Mouse (Mus musculus) heart, postnatal 0 days (tissue): ENCODE data around the gene Gm20503. TPM values are rescaled to one million over a fixed set of nuclear protein-coding genes. Genes with fewer than 3 reads are reported as not detected.
A peak's percentile ranks its signal among the peaks of the same experiment; 100 is the strongest.

Experiments
- ATAC-seq: fragments of 200-750 bp; cut with Nextera tagmentation; 2 replicates; pipeline ENCODE4 v1.8.0; 2017; ENCODE audit warnings: low read depth, moderate number of reproducible peaks, moderate library complexity; ENCODE audit not compliant: insufficient read depth
- DNase-seq: peaks from one replicate; pipeline ENCODE4 v3.0.0-alpha.2; 2016; ENCODE audit warnings: low spot score
- H3K27ac ChIP-seq: fragments of 300-500 bp; sonication (generic); 2 replicates; pipeline ENCODE4 v1.5.1; 2014; ENCODE audit warnings: low read depth, mild to moderate bottlenecking
- H3K27me3 ChIP-seq: fragments of 300-500 bp; sonication (generic); 2 replicates; pipeline ENCODE4 v1.6.1; 2014; ENCODE audit warnings: low read length, mixed read lengths; ENCODE audit not compliant: control insufficient read depth, insufficient read depth
- H3K36me3 ChIP-seq: fragments of 300-500 bp; sonication (generic); replicated peaks from 2 replicates; pipeline ENCODE4 v1.6.1; 2014; ENCODE audit warnings: low read length, mixed read lengths; ENCODE audit not compliant: control insufficient read depth, insufficient read depth
- H3K4me1 ChIP-seq: fragments of 300-500 bp; sonication (generic); 2 replicates; pipeline ENCODE4 v1.6.1; 2014; ENCODE audit warnings: antibody characterized with exemption; ENCODE audit not compliant: control insufficient read depth, insufficient read depth
- H3K4me2 ChIP-seq: fragments of 300-500 bp; sonication (generic); 2 replicates; pipeline ENCODE4 v1.6.1; 2014; ENCODE audit warnings: low read depth, mild to moderate bottlenecking, low read length, moderate library complexity
- H3K4me3 ChIP-seq: fragments of 300-500 bp; sonication (generic); 2 replicates; pipeline ENCODE4 v1.5.1; 2014; ENCODE audit warnings: low read depth, low read length
- H3K9ac ChIP-seq: fragments of 300-500 bp; sonication (generic); replicated peaks from 2 replicates; pipeline ENCODE4 v1.6.1; 2014; ENCODE audit warnings: low read depth, low read length, mixed read lengths
- H3K9me3 ChIP-seq: fragments of 300-500 bp; sonication (generic); replicated peaks from 2 replicates; pipeline ENCODE4 v1.6.1; 2016; ENCODE audit warnings: low read length; ENCODE audit not compliant: control insufficient read depth
- CTCF ChIP-seq: IDR thresholded peaks from 2 replicates; pipeline ENCODE4 v1.5.1; 2016; ENCODE audit warnings: antibody characterized with exemption, control low read depth, low read depth
- EP300 ChIP-seq: IDR thresholded peaks from 2 replicates; pipeline ENCODE4 v1.6.1; 2016; ENCODE audit warnings: antibody characterized with exemption, low read depth
- WGBS: fragments of 180-500 bp; shearing (Covaris S2); extraction: QIAGEN DNeasy Blood & Tissue Kit; methylation state at CpG from one replicate; pipeline ENCODE4 v1.1.7; 2014; 5-methylcytosine and 5-hydroxymethylcytosine counted together
- polyA plus RNA-seq: library from polyadenylated mRNA; unstranded; fragments of >200 nt; fragmentation: Nextera tagmentation; extraction: Ambion mirVana; gene quantifications from 2 replicates; pipeline ENCODE4 v1.2.1, GENCODE M21; 2015
- total RNA-seq: library from RNA; depleted of rRNA; stranded (reverse); fragments of >200 nt; gene quantifications from 2 replicates; pipeline ENCODE4 v1.2.3, GENCODE M21; 2014; ENCODE audit warnings: low replicate concordance

Gene Gm20503
- total and polyA plus RNA-seq, 2 experiments from 2014 or later = 19.8 TPM; not detected in 1

DNA sequence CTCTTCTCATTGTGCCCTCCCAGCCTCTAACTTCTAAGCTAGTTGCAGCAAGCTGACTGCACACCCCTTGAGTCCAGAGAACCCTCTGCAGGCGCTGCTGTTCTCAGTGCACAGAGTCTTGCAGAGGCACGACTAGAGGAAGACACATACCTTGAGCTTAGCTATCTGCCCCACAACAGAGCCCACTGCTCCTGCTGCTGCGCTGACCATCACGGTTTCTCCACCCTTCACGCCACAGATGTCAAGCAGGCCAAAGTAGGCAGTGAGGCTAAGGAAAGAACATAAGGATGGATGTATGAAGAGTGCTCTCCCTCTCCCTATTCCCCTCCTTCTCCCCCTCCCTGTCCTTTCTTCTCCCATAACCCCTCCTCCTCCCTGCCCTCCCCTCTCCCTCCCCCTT is 27.3 kb upstream of the Gm20503 start:
- H3K36me3 ChIP-seq = 0 out of 2 replicates have a peak, but pooled peaks cover 5% of the 10 kb centered on the region
- no peak overlapping the region for H3K9ac ChIP-seq
- H3K4me3 ChIP-seq = no peak overlapping the region
- H3K27me3 ChIP-seq = no peaks in the 10 kb centered on the region
- no peak for TF ChIP-seq CTCF
- no peak for TF ChIP-seq EP300
- H3K9me3 ChIP-seq = no peaks in the 10 kb centered on the region
- H3K4me1 ChIP-seq = no peaks in the 10 kb centered on the region
- no peak for ATAC-seq
- no peak for DNase-seq
- no peak overlapping the region for H3K27ac ChIP-seq
- WGBS = 83% methylated on average over 5 of the region's 5 CpGs
- H3K4me2 ChIP-seq = no peak overlapping the region

DNA sequence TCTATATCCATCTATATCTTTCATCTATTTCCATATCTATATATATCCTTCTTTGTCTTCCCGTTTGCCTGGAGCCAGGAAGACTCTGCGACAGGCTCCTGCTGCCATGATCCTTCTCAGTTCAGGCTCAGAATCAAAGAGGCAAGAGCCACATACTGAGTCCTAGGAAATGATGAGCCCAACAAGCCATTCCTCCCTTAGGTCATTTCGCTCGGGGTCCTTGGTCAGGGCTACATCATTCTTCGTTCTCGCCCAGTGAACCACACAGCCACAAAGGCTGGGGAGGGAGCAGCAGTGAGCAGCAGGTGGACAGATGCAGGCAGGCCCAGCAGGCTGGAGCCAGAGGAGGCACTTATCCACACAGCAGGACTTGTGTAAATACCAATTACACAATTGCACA is 21.6 kb upstream of the Gm20503 start:
- no peak for ATAC-seq
- no peak for TF ChIP-seq EP300
- no peak for TF ChIP-seq CTCF
- Histone ChIP-seq H3K4me2 (no peak overlapping the region), H3K27me3 (no peaks in the 10 kb centered on the region), H3K36me3 (0 out of 2 replicates have a peak, but pooled peaks cover 5% of the 10 kb centered on the region), H3K27ac (no peak overlapping the region), H3K9ac (no peak overlapping the region), H3K4me1 (no peaks in the 10 kb centered on the region), H3K9me3 (no peaks in the 10 kb centered on the region), H3K4me3 (no peak overlapping the region)
- WGBS = 79% methylated on average over 6 of the region's 6 CpGs
- no peak for DNase-seq

DNA sequence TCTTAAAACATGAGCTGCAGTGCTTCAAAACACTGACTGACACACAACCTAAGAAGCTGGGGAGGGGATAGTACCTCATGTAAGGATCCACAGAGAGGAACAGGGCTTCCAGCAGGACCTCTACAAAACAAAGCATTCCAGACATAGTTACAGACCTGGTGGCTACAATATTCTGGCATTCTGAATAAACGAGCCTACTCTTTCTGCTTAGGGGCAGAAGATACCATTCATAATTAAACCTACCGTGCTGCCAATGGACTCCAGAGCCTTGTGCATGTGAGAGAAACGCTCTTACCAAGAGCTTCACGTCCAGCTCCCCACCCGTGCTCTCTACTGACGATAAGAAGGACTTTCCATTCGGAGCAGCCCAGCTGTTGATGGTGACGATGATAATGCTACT is 20.2 kb upstream of the Gm20503 start:
- no peak for TF ChIP-seq CTCF
- TF ChIP-seq EP300 = no peak
- Histone ChIP-seq H3K9ac (no peak overlapping the region), H3K4me1 (peaks cover 3% of the 10 kb centered on the region; the same call in 1 of the 2 replicates), H3K4me3 (no peak overlapping the region), H3K36me3 (0 out of 2 replicates have a peak, but pooled peaks cover 5% of the 10 kb centered on the region), H3K9me3 (no peaks in the 10 kb centered on the region), H3K27me3 (no peaks in the 10 kb centered on the region), H3K4me2 (no peak overlapping the region), H3K27ac (no peak overlapping the region)
- 72% methylated on average over 8 of the region's 8 CpGs for WGBS
- no peak for ATAC-seq
- no peak for DNase-seq

DNA sequence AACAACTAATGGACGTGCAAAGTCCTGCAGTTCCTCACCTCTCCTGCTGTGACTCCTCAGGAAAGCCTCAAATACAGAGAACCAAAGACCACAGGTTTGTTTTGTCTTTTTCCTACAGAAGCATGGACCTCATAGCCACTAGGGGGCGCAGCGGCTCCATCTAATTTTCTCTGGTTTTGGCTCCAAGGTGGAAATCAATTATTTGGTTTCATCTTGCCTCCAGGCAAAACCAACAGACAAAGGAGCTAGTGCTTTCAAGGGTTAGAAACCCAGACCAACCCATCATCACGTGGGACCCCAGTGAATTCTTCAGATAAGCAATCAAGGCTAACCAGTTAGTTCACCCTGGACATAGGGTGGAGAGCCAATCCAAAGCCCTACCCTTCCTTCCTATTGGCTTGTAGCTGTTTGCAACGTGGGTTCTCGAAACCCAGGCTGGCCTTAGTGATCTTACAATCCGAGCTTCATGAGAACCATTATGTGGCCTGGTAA is 17.8 kb upstream of the Gm20503 start:
- H3K4me2 ChIP-seq = no peak overlapping the region
- WGBS = 15% methylated on average over 7 of the region's 7 CpGs
- TF ChIP-seq EP300 (no peak), CTCF (peak; percentile 79)
- DNase-seq = peak; percentile 36
- no peaks in the 10 kb centered on the region for H3K27me3 ChIP-seq
- no peaks in the 10 kb centered on the region for H3K9me3 ChIP-seq
- no peak for ATAC-seq
- H3K4me1 ChIP-seq = peaks cover 3% of the 10 kb centered on the region; the same call in 1 of the 2 replicates
- H3K27ac ChIP-seq = no peak overlapping the region
- no peak overlapping the region for H3K4me3 ChIP-seq
- no peak overlapping the region for H3K9ac ChIP-seq
- H3K36me3 ChIP-seq = no peaks in the 10 kb centered on the region

DNA sequence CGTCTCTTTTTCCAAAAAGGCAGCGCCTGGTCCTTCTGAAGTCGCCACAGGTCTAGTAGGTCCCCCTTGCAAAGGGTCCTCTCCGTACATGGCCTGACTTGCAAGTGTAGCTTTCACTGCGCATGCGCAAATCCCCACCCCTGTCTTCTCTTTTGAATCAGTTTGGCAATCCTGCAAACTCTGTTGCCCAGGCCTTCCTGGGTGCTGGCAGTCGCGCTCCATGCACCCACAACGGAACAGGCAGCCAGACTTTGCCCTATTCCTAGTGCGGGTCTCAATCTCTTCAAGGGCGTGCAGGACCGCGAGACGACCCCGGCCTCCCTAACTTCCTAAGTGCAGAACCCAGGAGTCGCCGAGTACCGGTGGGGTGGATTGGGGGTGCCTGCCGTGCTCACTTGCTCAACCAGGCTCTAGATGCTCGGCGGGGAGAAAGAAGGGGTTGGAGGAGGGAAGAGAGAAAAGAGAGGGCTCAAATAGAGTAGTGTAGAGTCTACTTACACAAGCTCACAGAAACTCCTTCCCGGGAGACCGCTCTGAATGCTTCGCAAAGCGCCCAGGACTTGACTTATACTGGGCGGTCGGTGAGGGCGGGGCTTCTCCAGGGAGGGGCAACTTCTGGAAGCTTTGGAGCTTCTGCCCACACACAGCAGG is 16.3 kb upstream of the Gm20503 start, which contains the start of gene Ptgr1:
Gene Ptgr1, minus strand, starts transcription at position 580 of the 651 bp plus-strand sequence.
- Histone ChIP-seq H3K4me3 (peak within 1 kb of the TSS; percentile 72), H3K4me2 (peak within 1 kb of the TSS; percentile 95), H3K36me3 (no peaks in the 10 kb centered on the region), H3K4me1 (peaks cover 3% of the 10 kb centered on the region; the same call in 1 of the 2 replicates), H3K27ac (peak within 1 kb of the TSS; percentile 40), H3K9ac (peak within 1 kb of the TSS; percentile 48), H3K27me3 (no peaks in the 10 kb centered on the region), H3K9me3 (no peaks in the 10 kb centered on the region)
- WGBS = 1% methylated on average over 28 of the region's 28 CpGs
- ATAC-seq = peak; percentile 70
- DNase-seq = peak; percentile 73
- TF ChIP-seq EP300 = no peak
- TF ChIP-seq CTCF = no peak
